Mouse (Mus musculus): ENCODE results near the gene Kcnk5. TPM values are rescaled to one million over a fixed set of nuclear protein-coding genes. Genes with fewer than 3 reads are reported as not detected.

Gene Kcnk5
- polyA plus RNA-seq, 1 experiment from 2014 or later: 1.2 TPM

Other genes with a start within 250 kb of the Kcnk5 start
- gene Gng2, start 204.2 kb downstream of the Kcnk5 start, polyA plus RNA-seq (2014; fragmentation: Nextera tagmentation; extraction: Ambion mirVana): 362 and 393 TPM in 2 replicates
- 11.1 and 14.9 TPM in 2 replicates for gene Saysd1, start 43.3 kb downstream of the Kcnk5 start, polyA plus RNA-seq (2014; fragmentation: Nextera tagmentation; extraction: Ambion mirVana)
- gene Kcnk16, start 87.4 kb upstream of the Kcnk5 start, polyA plus RNA-seq (2014; fragmentation: Nextera tagmentation; extraction: Ambion mirVana): not detected in 2 replicates
- gene Nudt13, start 112.9 kb upstream of the Kcnk5 start, polyA plus RNA-seq (2014; fragmentation: Nextera tagmentation; extraction: Ambion mirVana): 10.4 and 10.8 TPM in 2 replicates
- 51.1 and 52.5 TPM in 2 replicates for gene Ecd, start 166.3 kb upstream of the Kcnk5 start, polyA plus RNA-seq (2014; fragmentation: Nextera tagmentation; extraction: Ambion mirVana)
- gene Fam149b, start 166.4 kb upstream of the Kcnk5 start, polyA plus RNA-seq (2014; fragmentation: Nextera tagmentation; extraction: Ambion mirVana): 45.6 and 46.7 TPM in 2 replicates
- gene Dnajc9, start 207.1 kb upstream of the Kcnk5 start, polyA plus RNA-seq (2014; fragmentation: Nextera tagmentation; extraction: Ambion mirVana): 96.4 and 116 TPM in 2 replicates
- gene Mrps16, start 211.8 kb upstream of the Kcnk5 start, polyA plus RNA-seq (2014; fragmentation: Nextera tagmentation; extraction: Ambion mirVana): 63.6 and 69.8 TPM in 2 replicates